Mouse (Mus musculus) limb, embryonic 11.5 days (tissue): Measurements from ENCODE around the gene Olfr273. TPM values are rescaled to one million over a fixed set of nuclear protein-coding genes. Genes with fewer than 3 reads are reported as not detected.
"Not testable (repeated sequence)": the region's sequence is repeated elsewhere in the genome, so short reads cannot be mapped to it uniquely, and the experiment has no call there.

Experiments used
- ATAC-seq: fragments of 200-750 bp; cut with Nextera tagmentation; 2 replicates; pipeline ENCODE4 v1.8.0; 2017; ENCODE audit warnings: low read depth; ENCODE audit not compliant: insufficient number of reproducible peaks, low FRiP score, low TSS enrichment
- DNase-seq: peaks from one replicate; pipeline ENCODE4 v3.0.0-alpha.2; 2015; ENCODE audit warnings: low spot score
- H3K27ac ChIP-seq: fragments of 300-500 bp; sonication (generic); replicated peaks from 2 replicates; pipeline ENCODE4 v1.5.1; 2014; ENCODE audit warnings: low read depth, mild to moderate bottlenecking, low read length
- H3K27me3 ChIP-seq: fragments of 300-500 bp; sonication (generic); 2 replicates; pipeline ENCODE4 v1.6.1; 2014; ENCODE audit warnings: mild to moderate bottlenecking, low read length, mixed read lengths; ENCODE audit not compliant: control insufficient read depth, insufficient read depth
- H3K36me3 ChIP-seq: fragments of 300-500 bp; sonication (generic); 2 replicates; pipeline ENCODE4 v1.6.1; 2014; ENCODE audit warnings: mild to moderate bottlenecking, low read length, moderate library complexity, mixed read lengths; ENCODE audit not compliant: control insufficient read depth, insufficient read depth
- H3K4me1 ChIP-seq: fragments of 300-500 bp; sonication (generic); 2 replicates; pipeline ENCODE4 v1.6.1; 2014; ENCODE audit warnings: low read length, mixed read lengths; ENCODE audit not compliant: control insufficient read depth, insufficient read depth
- H3K4me2 ChIP-seq: fragments of 300-500 bp; sonication (generic); 2 replicates; pipeline ENCODE4 v1.6.1; 2014; ENCODE audit warnings: low read depth, mild to moderate bottlenecking, moderate library complexity; ENCODE audit not compliant: severe bottlenecking
- H3K4me3 ChIP-seq: fragments of 300-500 bp; sonication (generic); 2 replicates; pipeline ENCODE4 v1.5.1; 2014; ENCODE audit warnings: low read depth, low read length
- H3K9ac ChIP-seq: fragments of 300-500 bp; sonication (generic); 2 replicates; pipeline ENCODE4 v1.6.1; 2014; ENCODE audit warnings: mild to moderate bottlenecking, low read length
- H3K9me3 ChIP-seq: fragments of 300-500 bp; sonication (generic); 2 replicates; pipeline ENCODE4 v1.6.1; 2016; ENCODE audit warnings: low read length; ENCODE audit not compliant: control insufficient read depth
- WGBS: fragments of 180-500 bp; shearing (Covaris S2); extraction: QIAGEN DNeasy Blood & Tissue Kit; methylation state at CpG from one replicate; pipeline ENCODE4 v1.1.7; 2014; 5-methylcytosine and 5-hydroxymethylcytosine counted together
- polyA plus RNA-seq: library from polyadenylated mRNA; unstranded; fragments of >200 nt; fragmentation: Nextera tagmentation; extraction: Ambion mirVana; gene quantifications from 2 replicates; pipeline ENCODE4 v1.2.1, GENCODE M21; 2014

Olfr273 gene
- polyA plus RNA-seq = not detected in 2 replicates

GRCm38 (mm10) chr4:52859136-52859535, at the start of gene Olfr273:
TSS of gene Olfr273 (minus strand) at chr4:52859236.
- Histone ChIP-seq H3K4me1 (no peaks in the 10 kb centered on the region), H3K27ac (no peak within 1 kb of the TSS), H3K4me3 (no peak within 1 kb of the TSS), H3K9ac (no peak within 1 kb of the TSS), H3K27me3 (no peaks in the 10 kb centered on the region), H3K9me3 (no peaks in the 10 kb centered on the region), H3K36me3 (no peaks in the 10 kb centered on the region), H3K4me2 (no peak within 1 kb of the TSS)
- DNase-seq (no peak), ATAC-seq (no peak)
- WGBS = 85% methylated on average over 1 of the region's 1 CpGs

GRCm38 (mm10) chr4:52864156-52864555, 5.1 kb upstream of the Olfr273 start:
- Histone ChIP-seq H3K36me3 (no peaks in the 10 kb centered on the region), H3K4me2 (no peak overlapping the region), H3K9me3 (no peaks in the 10 kb centered on the region), H3K4me1 (no peaks in the 10 kb centered on the region), H3K9ac (no peak overlapping the region), H3K27ac (no peak overlapping the region), H3K27me3 (no peaks in the 10 kb centered on the region), H3K4me3 (no peak overlapping the region)
- ATAC-seq (no peak), DNase-seq (no peak)
- 93% methylated on average over 9 of the region's 9 CpGs for WGBS

- ATAC-seq = no peak
- Histone ChIP-seq H3K4me2 (no peak overlapping the region), H3K9me3 (no peaks in the 10 kb centered on the region), H3K27me3 (no peaks in the 10 kb centered on the region), H3K9ac (no peak overlapping the region), H3K4me3 (no peak overlapping the region), H3K4me1 (no peaks in the 10 kb centered on the region), H3K27ac (no peak overlapping the region), H3K36me3 (no peaks in the 10 kb centered on the region)
- 89% methylated on average over 5 of the region's 5 CpGs for WGBS
- DNase-seq = no peak
Observed at GRCm38 (mm10) chr4:52849672-52850071, 9.4 kb downstream of the Olfr273 start.

- Histone ChIP-seq H3K36me3 (no peaks in the 10 kb centered on the region), H3K27me3 (no peaks in the 10 kb centered on the region), H3K9ac (no peak overlapping the region), H3K9me3 (no peaks in the 10 kb centered on the region), H3K27ac (no peak overlapping the region), H3K4me3 (no peak overlapping the region), H3K4me2 (no peak overlapping the region), H3K4me1 (no peaks in the 10 kb centered on the region)
- DNase-seq (no peak), ATAC-seq (no peak)
- 57% methylated on average over 4 of the region's 4 CpGs for WGBS
Observed at GRCm38 (mm10) chr4:52849039-52849635, 9.9 kb downstream of the Olfr273 start.

DNA sequence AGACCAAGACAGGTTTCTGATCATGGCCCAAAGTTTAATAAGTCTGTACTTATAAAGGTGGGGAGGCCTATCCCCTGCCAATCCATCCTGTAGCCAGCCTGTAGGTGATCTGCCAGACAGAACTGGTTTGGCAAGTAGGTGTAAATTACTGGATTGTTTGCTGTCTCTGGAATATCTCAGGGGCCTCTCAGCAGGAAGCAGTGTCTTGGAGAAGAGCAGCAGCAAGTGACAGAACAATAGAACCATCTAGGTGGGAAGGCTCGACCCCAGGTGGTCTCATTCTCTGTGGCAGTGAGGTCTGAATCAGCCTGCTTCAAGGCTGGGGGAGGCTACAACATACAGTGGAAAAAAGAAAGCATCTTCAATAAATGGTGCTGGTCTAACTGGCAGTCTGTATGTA, 13.6 kb downstream of the Olfr273 start:
- H3K4me2 ChIP-seq, H3K36me3 ChIP-seq, H3K27ac ChIP-seq, ATAC-seq, H3K4me3 ChIP-seq, H3K9me3 ChIP-seq, H3K4me1 ChIP-seq, H3K27me3 ChIP-seq, H3K9ac ChIP-seq, DNase-seq: not testable (repeated sequence)
- 43% methylated on average over 1 of the region's 1 CpGs for WGBS

DNA sequence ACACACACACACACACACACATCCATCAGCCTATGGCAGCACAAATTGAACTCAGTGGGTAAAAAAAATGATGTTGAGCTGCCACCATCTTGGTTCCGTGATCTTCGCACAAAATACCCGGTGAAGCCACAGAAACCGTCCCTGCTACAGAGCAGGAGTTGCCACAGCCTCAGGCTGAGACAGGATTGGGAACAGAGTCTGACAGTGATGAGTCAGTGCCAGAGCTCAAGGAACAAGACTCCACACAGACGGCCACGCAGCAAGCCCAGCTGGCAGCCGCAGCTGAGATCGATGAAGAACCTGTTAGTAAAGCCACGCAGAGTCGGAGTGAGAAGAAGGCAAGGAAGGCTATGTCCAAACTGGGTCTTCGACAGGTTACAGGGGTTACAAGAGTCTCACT, 37.7 kb downstream of the Olfr273 start:
- no peaks in the 10 kb centered on the region for H3K4me1 ChIP-seq
- no peak overlapping the region for H3K9ac ChIP-seq
- no peaks in the 10 kb centered on the region for H3K36me3 ChIP-seq
- DNase-seq (no peak), ATAC-seq (no peak)
- no peaks in the 10 kb centered on the region; the same call in 1 of the 2 replicates for H3K9me3 ChIP-seq
- H3K4me2 ChIP-seq = no peak overlapping the region
- no peak overlapping the region for H3K4me3 ChIP-seq
- WGBS = 94% methylated on average over 11 of the region's 11 CpGs
- H3K27ac ChIP-seq = no peak overlapping the region
- H3K27me3 ChIP-seq = no peaks in the 10 kb centered on the region

DNA sequence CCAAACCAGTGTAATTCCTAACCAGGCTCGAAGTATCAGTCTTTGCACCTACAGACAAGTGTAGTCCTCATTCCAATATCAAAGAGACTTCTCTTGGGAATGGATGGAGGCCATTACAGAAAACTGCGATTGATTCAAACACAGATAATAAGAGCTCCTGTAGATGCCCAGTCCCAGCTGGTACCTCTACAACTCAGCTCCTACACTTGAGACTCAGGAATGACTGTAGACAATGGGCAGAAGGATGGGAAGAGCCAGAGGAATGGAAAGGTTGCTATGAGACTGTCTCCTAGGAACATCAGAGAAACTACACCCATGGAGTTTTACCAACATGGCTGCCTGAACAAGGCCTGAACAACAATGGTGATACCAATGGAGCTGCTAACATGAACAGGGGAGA, 44.7 kb downstream of the Olfr273 start, which contains the start of gene Olfr275:
Gene Olfr275 (plus strand): TSS at position 301 of the 400 bp plus-strand sequence.
- ATAC-seq = no peak
- no peak for DNase-seq
- Histone ChIP-seq H3K4me3 (no peak within 1 kb of the TSS), H3K27me3 (no peaks in the 10 kb centered on the region), H3K9ac (no peak within 1 kb of the TSS), H3K4me1 (no peaks in the 10 kb centered on the region), H3K4me2 (no peak within 1 kb of the TSS), H3K27ac (no peak within 1 kb of the TSS), H3K36me3 (no peaks in the 10 kb centered on the region), H3K9me3 (no peaks in the 10 kb centered on the region)
- WGBS = 91% methylated on average over 2 of the region's 2 CpGs

- Histone ChIP-seq H3K4me2 (no peak overlapping the region), H3K36me3 (no peaks in the 10 kb centered on the region), H3K27ac (no peak overlapping the region), H3K9ac (no peak overlapping the region), H3K9me3 (no peaks in the 10 kb centered on the region), H3K4me1 (no peaks in the 10 kb centered on the region), H3K27me3 (no peaks in the 10 kb centered on the region), H3K4me3 (no peak overlapping the region)
- ATAC-seq (no peak), DNase-seq (no peak)
- WGBS = 31% methylated on average over 2 of the region's 2 CpGs
Observed at GRCm38 (mm10) chr4:52811871-52812270, 47.2 kb downstream of the Olfr273 start.
